Mouse (Mus musculus): ENCODE results near the gene Iqub.
A peak's percentile ranks its signal among the peaks of the same experiment; 100 is the strongest.

Iqub gene

DNA sequence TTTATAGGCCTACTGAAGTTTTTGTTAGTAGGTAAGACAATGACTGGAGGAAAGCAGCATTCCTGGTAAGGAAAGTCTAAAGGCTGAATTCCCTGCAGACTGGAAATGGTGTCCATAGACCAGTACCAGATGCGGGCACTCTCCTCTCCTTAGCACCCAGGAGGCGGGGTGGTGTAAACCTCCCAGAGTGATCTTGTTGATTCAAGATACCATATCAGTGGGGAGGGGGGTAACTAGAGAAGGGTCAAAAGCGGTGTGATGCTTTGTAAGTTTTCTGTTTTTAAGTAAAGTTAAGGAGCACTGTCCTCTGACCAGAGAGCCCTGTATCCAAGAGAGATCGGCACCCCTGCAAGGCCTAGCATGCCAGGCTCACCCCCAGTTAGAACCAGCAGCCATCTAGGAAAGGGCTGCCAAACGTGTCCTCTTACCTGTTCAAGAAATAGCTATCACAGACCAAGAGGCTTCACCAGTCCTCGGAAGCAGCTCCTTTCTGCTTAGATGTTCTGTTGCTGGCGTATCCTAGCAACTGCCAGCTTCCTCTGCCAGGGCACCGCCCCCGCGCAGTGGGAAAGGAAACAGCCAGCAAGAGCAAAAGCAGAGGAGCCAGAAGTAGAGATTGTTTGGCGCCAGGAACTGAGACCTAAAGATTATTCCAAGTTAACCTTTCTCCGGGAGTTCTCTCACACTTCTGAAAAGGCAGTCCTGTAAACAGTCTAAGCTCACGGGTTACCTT is at the start of gene Iqub:
TSS of gene Iqub (minus strand) at position 516 of the 733 bp plus-strand sequence.
- DNase-seq (ENCODE audit: low read depth, low spot score), result peak; percentile 48

- no peak for DNase-seq (ENCODE audit: low read depth, low spot score)
These were observed 49.2 kb upstream of the Iqub start for GRCm38 (mm10) chr6:24564081-24564480.

- no peak for DNase-seq (ENCODE audit: low read depth, low spot score)
These were observed 40.6 kb upstream of the Iqub start for GRCm38 (mm10) chr6:24555488-24555887.

GRCm38 (mm10) chr6:24554427-24555086 is 39.7 kb upstream of the Iqub start:
- no peak for DNase-seq (ENCODE audit: low read depth, low spot score)

- DNase-seq (ENCODE audit: low read depth, low spot score), result no peak
These were observed 37.2 kb upstream of the Iqub start for GRCm38 (mm10) chr6:24552046-24552445.

GRCm38 (mm10) chr6:24549801-24550200 is 34.9 kb upstream of the Iqub start:
- no peak for DNase-seq (ENCODE audit: low read depth, low spot score)

GRCm38 (mm10) chr6:24546716-24547420 is 32.0 kb upstream of the Iqub start:
- no peak for DNase-seq (ENCODE audit: low read depth, low spot score)

DNA sequence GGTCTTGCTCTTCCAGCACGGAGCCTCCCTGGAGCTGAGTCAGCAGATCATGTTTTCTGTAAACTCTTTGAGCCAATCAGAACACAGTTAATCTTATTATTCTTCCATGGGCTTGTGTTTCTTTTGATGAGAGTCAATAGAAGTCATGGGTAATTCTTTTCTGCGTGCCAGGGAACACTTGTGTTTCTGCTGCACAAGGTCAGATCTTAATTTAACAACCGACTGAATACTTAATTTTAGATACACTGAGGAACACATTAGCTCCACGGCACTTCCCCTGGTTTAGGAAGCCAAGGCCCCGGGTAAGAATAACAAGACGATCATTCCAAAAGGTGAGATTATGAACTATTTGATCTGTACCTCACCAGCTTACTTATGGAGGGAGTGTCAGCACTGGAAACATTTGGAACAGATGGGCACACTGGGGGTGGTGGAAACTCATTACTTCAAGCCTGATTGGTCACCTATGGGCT is 28.3 kb upstream of the Iqub start:
- DNase-seq (ENCODE audit: low read depth, low spot score), result no peak

GRCm38 (mm10) chr6:24542393-24542792 is 27.5 kb upstream of the Iqub start:
- DNase-seq (ENCODE audit: low read depth, low spot score), result no peak

DNA sequence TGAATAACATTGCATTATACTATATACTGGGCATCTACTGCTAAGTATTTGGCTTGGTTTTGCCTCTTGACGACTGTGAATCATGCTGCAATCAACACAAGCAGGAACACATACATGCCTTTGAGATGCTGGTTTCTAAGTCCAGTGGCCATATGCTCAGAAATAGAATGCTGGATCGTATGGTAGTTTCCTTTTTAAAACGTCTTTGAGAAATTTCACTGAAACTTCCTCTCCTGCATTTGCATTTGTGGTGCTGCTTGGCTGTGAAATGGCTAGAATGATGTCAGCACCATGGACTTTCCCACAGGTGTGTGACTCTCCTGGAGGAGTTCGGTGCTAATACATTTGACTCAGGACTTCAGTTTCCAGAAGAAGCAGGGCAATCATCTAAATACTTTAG is 25.2 kb upstream of the Iqub start:
- no peak for DNase-seq (ENCODE audit: low read depth, low spot score)

DNA sequence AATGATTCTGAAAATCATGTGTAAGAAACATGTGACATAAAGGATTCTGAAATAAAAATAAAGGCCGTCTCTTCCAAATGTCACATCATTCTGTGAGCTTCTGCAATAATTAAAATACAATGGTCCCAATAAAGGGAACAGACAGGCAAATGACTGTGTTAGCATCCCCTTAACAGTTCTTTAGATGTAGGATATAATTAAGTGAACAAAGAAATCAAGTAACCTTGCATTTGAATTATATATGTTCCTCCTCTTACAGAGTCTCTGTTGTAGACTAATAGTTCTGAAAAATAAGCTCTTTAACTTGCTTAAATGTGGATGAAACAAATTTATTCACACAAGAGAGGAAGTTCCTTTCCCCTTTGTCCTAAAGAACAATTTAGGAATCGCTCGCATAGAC is 23.6 kb upstream of the Iqub start:
- DNase-seq (ENCODE audit: low read depth, low spot score), result no peak

- DNase-seq (ENCODE audit: low read depth, low spot score), result no peak
These were observed 17.9 kb upstream of the Iqub start for GRCm38 (mm10) chr6:24532804-24533203.

- DNase-seq (ENCODE audit: low read depth, low spot score), result no peak
These were observed 16.0 kb upstream of the Iqub start for GRCm38 (mm10) chr6:24530711-24531420.

- DNase-seq (ENCODE audit: low read depth, low spot score), result peak; percentile 35
These were observed 15.3 kb upstream of the Iqub start for GRCm38 (mm10) chr6:24530166-24530565.

- DNase-seq (ENCODE audit: low read depth, low spot score), result no peak
These were observed 13.1 kb upstream of the Iqub start, which contains the start of gene Asb15 for GRCm38 (mm10) chr6:24528064-24528243. Asb15 (plus strand) TSS chr6:24528144.

- peak; percentile 97 for DNase-seq (ENCODE audit: low read depth, low spot score)
These were observed 12.5 kb upstream of the Iqub start, which contains the start of gene Ndufa5 for GRCm38 (mm10) chr6:24527155-24528063. Ndufa5 (minus strand) TSS chr6:24528013.

DNA sequence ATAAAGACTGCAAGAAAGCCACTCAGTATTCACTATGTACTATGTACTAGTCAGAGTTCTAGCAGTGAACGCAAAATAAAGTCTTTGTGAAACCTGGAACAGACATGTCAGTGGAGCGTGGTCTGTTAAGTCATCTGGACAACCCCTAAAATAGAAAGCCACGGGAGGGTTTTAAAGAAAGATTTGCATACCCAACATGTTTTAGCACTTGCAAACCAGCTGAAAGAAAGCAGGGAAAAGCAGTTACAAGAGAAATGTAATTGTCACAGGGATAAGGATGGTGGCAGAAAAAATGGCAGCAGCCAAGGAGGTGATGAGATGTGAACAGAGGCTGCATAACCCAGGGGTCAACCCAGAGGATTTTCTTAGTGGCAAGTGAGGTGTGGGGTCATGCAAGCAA is 10.8 kb upstream of the Iqub start:
- no peak for DNase-seq (ENCODE audit: low read depth, low spot score)

GRCm38 (mm10) chr6:24516197-24516596 is 1.3 kb upstream of the Iqub start:
- DNase-seq (ENCODE audit: low read depth, low spot score), result no peak

DNA sequence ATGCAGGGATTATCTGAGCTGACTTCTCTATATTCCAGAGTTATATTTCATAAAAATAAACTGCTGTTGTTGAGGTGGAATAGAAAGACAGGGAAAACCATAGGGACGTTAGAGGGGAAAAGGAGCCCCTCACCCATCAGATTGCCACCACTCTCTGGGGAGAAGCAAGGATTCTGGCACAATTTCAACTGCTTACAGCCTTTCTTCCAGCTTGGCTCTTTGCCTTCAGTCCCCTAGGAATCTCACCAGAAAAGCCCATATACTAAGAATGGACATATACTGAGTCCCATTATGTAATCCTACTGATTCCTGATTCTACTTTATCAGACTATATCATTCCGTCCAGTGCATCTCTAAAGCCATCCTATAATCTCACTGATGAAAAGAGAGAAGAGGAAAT is 10.7 kb downstream of the Iqub start:
- no peak for DNase-seq (ENCODE audit: low read depth, low spot score)

DNA sequence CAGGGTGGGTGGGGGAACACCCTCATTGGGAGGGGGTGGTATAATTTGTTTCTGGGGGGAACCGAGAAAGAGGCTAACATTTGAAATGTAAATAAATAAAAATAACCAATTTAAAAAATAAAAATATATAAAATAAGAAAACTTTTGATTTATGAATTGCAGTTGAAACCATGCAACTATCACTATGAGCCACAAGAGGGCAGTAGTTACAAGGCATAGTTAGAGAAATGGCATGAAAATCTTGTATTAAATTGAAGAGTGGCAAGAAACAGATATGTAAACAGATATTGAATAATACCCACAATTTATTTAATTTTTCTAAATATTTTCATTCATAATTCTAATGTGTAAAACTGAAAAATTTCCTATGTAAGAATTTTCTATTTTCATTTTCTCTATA is 24.5 kb downstream of the Iqub start:
- no peak for DNase-seq (ENCODE audit: low read depth, low spot score)

DNA sequence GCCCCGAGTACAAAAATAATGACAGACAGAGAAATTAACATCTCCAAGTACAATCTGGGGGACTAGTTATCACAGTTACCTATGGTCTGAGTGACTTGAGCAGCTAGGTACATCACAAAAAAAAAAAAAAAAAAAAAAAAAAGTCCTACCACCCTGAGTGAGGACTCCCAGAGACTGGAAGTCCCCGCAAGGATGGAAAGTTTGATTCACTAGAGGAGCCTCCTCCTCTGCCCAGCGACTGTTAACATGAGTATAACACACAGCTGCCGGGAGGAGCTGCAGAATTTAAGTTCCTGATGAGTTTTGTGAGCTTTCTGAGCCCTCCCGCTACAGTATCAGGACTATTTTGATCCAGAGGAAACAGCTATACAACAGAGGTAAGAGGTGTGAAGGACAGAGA is 28.3 kb downstream of the Iqub start:
- DNase-seq (ENCODE audit: low read depth, low spot score), result no peak
